Mouse (Mus musculus) ES-Bruce4 (cell line): ENCODE data around the gene Ksr1.

Experiments
- CTCF ChIP-seq: IDR thresholded peaks from one replicate; pipeline ENCODE4 v1.8.1; 2011; ENCODE audit warnings: low read depth, low read length
- EP300 ChIP-seq: IDR thresholded peaks from 2 replicates; pipeline ENCODE4 v1.6.1; 2011; ENCODE audit warnings: low read depth, low read length; ENCODE audit not compliant: insufficient read depth
- POLR2A ChIP-seq: IDR thresholded peaks from one replicate; pipeline ENCODE4 v1.8.1; 2011; ENCODE audit warnings: low read length; ENCODE audit not compliant: insufficient read depth

- TF ChIP-seq CTCF (no peak), POLR2A (no peak), EP300 (0 out of 2 replicates have a peak, but pooled peaks have one; percentile 17)
These were observed 142.2 kb downstream of the Ksr1 start for GRCm38 (mm10) chr11:79003769-79004638.
